Mouse (Mus musculus) thymus, postnatal 0 days (tissue): ENCODE measurements around the gene Rpl26. TPM values are rescaled to one million over a fixed set of nuclear protein-coding genes. Genes with fewer than 3 reads are reported as not detected.

ENCODE experiments used
- polyA plus RNA-seq: library from polyadenylated mRNA; unstranded; fragments of >200 nt; fragmentation: Nextera tagmentation; extraction: Ambion mirVana; gene quantifications from 2 replicates; pipeline ENCODE4 v1.2.1, GENCODE M21; 2015

Gene Rpl26
- polyA plus RNA-seq, 1 experiment from 2014 or later = 1,221 TPM

Other genes starting within 250 kb of the Rpl26 start
- 5.4 and 5.9 TPM in 2 replicates for gene Myh10, start 210.0 kb upstream of the Rpl26 start, polyA plus RNA-seq
- 57.1 and 60.3 TPM in 2 replicates for gene Ndel1, start 29.7 kb upstream of the Rpl26 start, polyA plus RNA-seq
- 0.05 TPM in 1 of 2 replicates, not detected in the other for gene Rnf222, start 13.0 kb upstream of the Rpl26 start, polyA plus RNA-seq
- not detected in 2 replicates for gene Odf4, start 25.5 kb downstream of the Rpl26 start, polyA plus RNA-seq
- 1.0 and 1.1 TPM in 2 replicates for gene Arhgef15, start 55.9 kb downstream of the Rpl26 start, polyA plus RNA-seq
- gene Slc25a35, start 66.5 kb downstream of the Rpl26 start, polyA plus RNA-seq = 4.0 and 4.8 TPM in 2 replicates
- 38.6 and 44.6 TPM in 2 replicates for gene Rangrf, start 73.6 kb downstream of the Rpl26 start, polyA plus RNA-seq
- gene Pfas, start 106.9 kb downstream of the Rpl26 start, polyA plus RNA-seq = 26.9 and 29.7 TPM in 2 replicates
- 20.7 and 20.8 TPM in 2 replicates for gene Ctc1, start 114.3 kb downstream of the Rpl26 start, polyA plus RNA-seq
- gene Aurkb, start 144.1 kb downstream of the Rpl26 start, polyA plus RNA-seq = 134 and 154 TPM in 2 replicates
- gene Borcs6, start 158.1 kb downstream of the Rpl26 start, polyA plus RNA-seq = 9.8 and 12.4 TPM in 2 replicates
- gene Tmem107, start 169.2 kb downstream of the Rpl26 start, polyA plus RNA-seq = 29.8 and 33.2 TPM in 2 replicates
- gene Vamp2, start 186.9 kb downstream of the Rpl26 start, polyA plus RNA-seq = 35.9 and 38.5 TPM in 2 replicates
- gene Per1, start 193.6 kb downstream of the Rpl26 start, polyA plus RNA-seq = 3.5 and 4.7 TPM in 2 replicates
- 0.39 and 0.71 TPM in 2 replicates for gene Hes7, start 218.8 kb downstream of the Rpl26 start, polyA plus RNA-seq
- 0.49 and 0.64 TPM in 2 replicates for gene 9130213A22Rik, start 221.0 kb downstream of the Rpl26 start, polyA plus RNA-seq
- gene Aloxe3, start 224.3 kb downstream of the Rpl26 start, polyA plus RNA-seq = 0.62 and 0.73 TPM in 2 replicates